In the genomic region with DNA sequence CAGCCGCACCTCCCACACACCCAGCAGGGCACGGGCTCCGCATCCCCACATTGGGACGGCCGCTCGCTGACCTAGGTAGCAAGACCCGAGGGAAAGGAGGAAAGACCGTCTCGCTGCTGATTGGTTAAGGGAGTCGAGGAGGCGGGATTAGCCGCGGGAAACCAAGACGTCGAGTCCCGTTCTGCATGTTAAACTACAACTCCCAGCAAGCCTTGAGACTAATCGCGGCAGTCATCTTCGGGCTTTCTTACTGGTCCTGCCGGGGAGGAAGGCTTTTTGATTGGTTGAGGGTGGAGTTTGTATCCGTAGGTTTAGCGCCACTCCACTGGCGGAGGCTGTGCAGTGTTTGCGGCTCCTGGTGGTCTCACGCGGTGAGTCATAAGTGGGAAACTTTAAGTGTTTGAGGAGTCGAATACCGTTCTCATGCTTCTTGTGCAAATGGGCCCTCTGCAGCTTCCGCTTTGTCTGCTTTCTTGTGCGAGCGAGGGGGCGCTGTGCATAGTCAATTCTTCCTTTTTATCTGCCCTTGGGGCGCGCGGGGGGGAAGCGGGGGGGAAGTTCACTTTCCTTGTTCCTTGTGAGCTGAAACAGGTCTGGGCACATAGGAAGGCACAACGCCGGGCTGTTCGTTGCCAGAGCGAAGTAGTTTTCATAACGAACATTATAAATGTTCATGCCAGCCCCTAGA, we compare ENCODE assay signal across 8 mouse cellular contexts. TPM values are rescaled to one million over a fixed set of nuclear protein-coding genes. Genes with fewer than 3 reads are reported as not detected.
DNase-seq lines count a peak whose midpoint lies in the region; ATAC-seq and TF ChIP-seq lines count a peak whose summit lies in the region.

A gene (minus strand): TSS at position 100 of the 688 bp plus-strand sequence.
A gene (plus strand): TSS at position 302 of the 688 bp plus-strand sequence.

- H3K4me3 ChIP-seq in G1E (ENCODE audit: low read depth, low read length): peak within 1 kb of the TSS; percentile 95
- H3K4me3 ChIP-seq in forebrain, embryonic 16.5 days (replicated peaks; ENCODE audit: low read length): peak within 1 kb of the TSS; percentile 83
- H3K4me3 ChIP-seq in layer of hippocampus, adult 2 months: peak within 1 kb of the TSS; percentile 70
- peak within 1 kb of the TSS; percentile 73 for H3K4me3 ChIP-seq in lung, embryonic 14.5 days (ENCODE audit: low read depth, low read length)
- H3K4me3 ChIP-seq in olfactory bulb, adult 2 months (ENCODE audit: insufficient read depth, low read depth, low read length): peak within 1 kb of the TSS; percentile 93
- peak within 1 kb of the TSS; percentile 71 for H3K4me3 ChIP-seq in thymus, adult 2 months (ENCODE audit: control insufficient read depth, insufficient read depth, low read length)

- H3K4me1 ChIP-seq in G1E (ENCODE audit: insufficient read depth, low read depth, low read length): peaks cover 42% of the 10 kb centered on the region
- peaks cover 12% of the 10 kb centered on the region for H3K4me1 ChIP-seq in forebrain, embryonic 16.5 days (replicated peaks; ENCODE audit: control insufficient read depth, insufficient read depth, low read length)
- H3K4me1 ChIP-seq in lung, embryonic 14.5 days (ENCODE audit: insufficient read depth): no peaks in the 10 kb centered on the region
- peaks cover 2% of the 10 kb centered on the region; the same call in 1 of the 2 replicates for H3K4me1 ChIP-seq in olfactory bulb, adult 2 months (ENCODE audit: control insufficient read depth, insufficient read depth, low read length)
- H3K4me1 ChIP-seq in thymus, adult 2 months (replicated peaks; ENCODE audit: control insufficient read depth, insufficient read depth, low read length): 0 out of 2 replicates have a peak, but pooled peaks cover 2% of the 10 kb centered on the region

- no peaks in the 10 kb centered on the region for H3K9me3 ChIP-seq in G1E (replicated peaks)
- H3K9me3 ChIP-seq in forebrain, embryonic 16.5 days (ENCODE audit: control insufficient read depth, low read length): no peaks in the 10 kb centered on the region
- no peaks in the 10 kb centered on the region for H3K9me3 ChIP-seq in lung, embryonic 14.5 days (ENCODE audit: low read depth, low read length)

- no peak for TF ChIP-seq CTCF in G1E (IDR thresholded peaks at IDR 0.05; ENCODE audit: low read depth, low read length)
- TF ChIP-seq CTCF in layer of hippocampus, adult 2 months (conservative IDR thresholded peaks at IDR 0.05): peak; percentile 62
- peak; percentile 62 for TF ChIP-seq CTCF in lung, embryonic 14.5 days (IDR thresholded peaks at IDR 0.05; ENCODE audit: low read depth)
- peak; percentile 55; the same call in 1 of the 2 replicates for TF ChIP-seq CTCF in olfactory bulb, adult 2 months (IDR thresholded peaks at IDR 0.05; ENCODE audit: insufficient read depth, low read depth, low read length)
- TF ChIP-seq CTCF in thymus, adult 2 months (IDR thresholded peaks at IDR 0.05; ENCODE audit: borderline replicate concordance, control insufficient read depth, extremely low read depth, insufficient read depth, low read length, poor library complexity): no peak; the same call in 1 of the 2 replicates

- peaks cover 31% of the 10 kb centered on the region for H3K36me3 ChIP-seq in G1E (replicated peaks)
- H3K36me3 ChIP-seq in forebrain, embryonic 16.5 days (ENCODE audit: control insufficient read depth, insufficient read depth): no peaks in the 10 kb centered on the region
- peaks cover 15% of the 10 kb centered on the region for H3K36me3 ChIP-seq in lung, embryonic 14.5 days (ENCODE audit: insufficient read depth)
- no peaks in the 10 kb centered on the region; the same call in 1 of the 2 replicates for H3K36me3 ChIP-seq in thymus, adult 2 months (ENCODE audit: control insufficient read depth, insufficient read depth, low read length)

- H3K27ac ChIP-seq in forebrain, embryonic 16.5 days (ENCODE audit: low read length): peak within 1 kb of the TSS; percentile 60
- peak within 1 kb of the TSS; percentile 93 for H3K27ac ChIP-seq in layer of hippocampus, adult 2 months
- peak within 1 kb of the TSS; percentile 86 for H3K27ac ChIP-seq in lung, embryonic 14.5 days (ENCODE audit: low read depth)
- H3K27ac ChIP-seq in olfactory bulb, adult 2 months (ENCODE audit: insufficient read depth, low read depth, low read length): peak within 1 kb of the TSS; percentile 77
- peak within 1 kb of the TSS; percentile 89 for H3K27ac ChIP-seq in thymus, adult 2 months (ENCODE audit: control insufficient read depth, insufficient read depth, low read length)

- intact Hi-C loops in heart, postnatal 36 days (cut with DNase I): loop anchor here (2.0 to 5.0 kb wide), 8 partner anchors 15 to 493 kb away; a partner anchor contains a TSS

- peak; percentile 84 for ATAC-seq in G1E (ENCODE audit: extremely low read depth, insufficient number of reproducible peaks, low FRiP score, poor library complexity, severe bottlenecking)
- ATAC-seq in forebrain, embryonic 16.5 days: peak; percentile 99
- ATAC-seq in lung, embryonic 14.5 days (ENCODE audit: insufficient read depth): peak; percentile 99

- under 1% methylated on average over 41 of the region's 41 CpGs for whole genome bisulfite sequencing in forebrain, embryonic 16.5 days
- WGBS in lung, embryonic 14.5 days: under 1% methylated on average over 41 of the region's 41 CpGs
- under 1% methylated on average over 41 of the region's 41 CpGs for WGBS in olfactory bulb, adult 2 months
- under 1% methylated on average over 41 of the region's 41 CpGs for WGBS in thymus, adult 2 months

- peak within 1 kb of the TSS; percentile 83 for H3K4me2 ChIP-seq in forebrain, embryonic 16.5 days (ENCODE audit: low read length)
- H3K4me2 ChIP-seq in lung, embryonic 14.5 days: peak within 1 kb of the TSS; percentile 83

- no peaks in the 10 kb centered on the region for H3K27me3 ChIP-seq in G1E (ENCODE audit: insufficient read depth, low read length)
- no peaks in the 10 kb centered on the region for H3K27me3 ChIP-seq in forebrain, embryonic 16.5 days (replicated peaks; ENCODE audit: control insufficient read depth, insufficient read depth, low read length)
- no peaks in the 10 kb centered on the region for H3K27me3 ChIP-seq in lung, embryonic 14.5 days (ENCODE audit: insufficient read depth, low read length)
- H3K27me3 ChIP-seq in thymus, adult 2 months (ENCODE audit: control insufficient read depth, insufficient read depth, low read length): no peaks in the 10 kb centered on the region

- peak; percentile 56; the same call in 1 of the 2 replicates for TF ChIP-seq POLR2A in olfactory bulb, adult 2 months (IDR thresholded peaks at IDR 0.05; ENCODE audit: insufficient read depth, low read depth, low read length)
- peak; percentile 75 for TF ChIP-seq POLR2A in thymus, adult 2 months (IDR thresholded peaks at IDR 0.05; ENCODE audit: control insufficient read depth, extremely low read depth, insufficient read depth, low read length, poor library complexity)

- H3K9ac ChIP-seq in forebrain, embryonic 16.5 days (replicated peaks; ENCODE audit: low read depth, low read length): peak within 1 kb of the TSS; percentile 71
- peak within 1 kb of the TSS; percentile 75 for H3K9ac ChIP-seq in lung, embryonic 14.5 days

- peak; percentile 90 for DNase-seq in G1E (ENCODE audit: low spot score)
- peak; percentile 98 to 100 for DNase-seq in cerebellum, adult 18-20 months
- peak; percentile 97 for DNase-seq in heart, postnatal 36 days
- peak; percentile 96 to 98 for DNase-seq in layer of hippocampus, adult 2 months (ENCODE audit: low spot score in 2 of 2)
- DNase-seq in lung, embryonic 14.5 days: peak; percentile 99
- DNase-seq in thymus, adult 2 months: peak; percentile 97

RNA-seq across cellular contexts. Expression of the first gene that starts in this region (rescaled TPM):
- total RNA-seq in G1E (2014; fragmentation: Nextera tagmentation) (62.1 and 65.3 TPM in 2 replicates), G1E (2017) (86.8 and 94.2 TPM in 2 replicates)
- 51.5 and 56.7 TPM in 2 replicates for polyA plus RNA-seq in G1E (2012)
- polyA plus RNA-seq in forebrain, embryonic 16.5 days (2015; fragmentation: Nextera tagmentation; extraction: Ambion mirVana): 9.4 and 12.1 TPM in 2 replicates
- total RNA-seq in heart, postnatal 36 days (2021): 10 to 100 TPM; 18.2 to 20.7 TPM
- total RNA-seq in layer of hippocampus, adult 2 months (2021): 10 to 100 TPM; 11.3 to 13.9 TPM
- polyA plus RNA-seq in lung, embryonic 14.5 days (2014; fragmentation: Nextera tagmentation; extraction: Ambion mirVana): 25.6 and 28.1 TPM in 2 replicates
- polyA plus RNA-seq in olfactory bulb, adult 2 months (2012; ENCODE audit: insufficient read depth, insufficient read length, low replicate concordance, missing spikeins): not detected in 2 replicates
- polyA plus RNA-seq in thymus, adult 2 months (2012; rRNA removed): 20.6 and 23.1 TPM in 2 replicates

RNA-seq across cellular contexts. Expression of the second gene that starts in this region (rescaled TPM):
- 53.4 and 70.4 TPM in 2 replicates for total RNA-seq in G1E (2014; fragmentation: Nextera tagmentation)
- 100 and 102 TPM in 2 replicates for total RNA-seq in G1E (2017)
- 1.9 and 2.5 TPM in 2 replicates for polyA plus RNA-seq in G1E (2012)
- polyA plus RNA-seq in forebrain, embryonic 16.5 days (2015; fragmentation: Nextera tagmentation; extraction: Ambion mirVana): 13.5 and 13.7 TPM in 2 replicates
- total RNA-seq in heart, postnatal 36 days (2021): 1 to 10 TPM; 3.3 to 3.4 TPM
- 1 to 10 TPM in 1 of 2 experiments, under 1 TPM in 1; 0.56 to 2.8 TPM for total RNA-seq in layer of hippocampus, adult 2 months (2021)
- polyA plus RNA-seq in lung, embryonic 14.5 days (2014; fragmentation: Nextera tagmentation; extraction: Ambion mirVana): 32.0 and 33.8 TPM in 2 replicates
- not detected in 2 replicates for polyA plus RNA-seq in olfactory bulb, adult 2 months (2012; ENCODE audit: insufficient read depth, insufficient read length, low replicate concordance, missing spikeins)
- polyA plus RNA-seq in thymus, adult 2 months (2012; rRNA removed): 16.1 and 16.3 TPM in 2 replicates

Comparison
In these comparisons a context has a peak if more than half of its experiments do, and no peak if none do; other contexts are left out.
1. Peak in every context shown above with its lines: DNase-seq, ATAC-seq, H3K4me3 ChIP-seq and H3K27ac ChIP-seq.
2. RNA of the second gene that starts in this region (total RNA-seq): 53.4 to 102 TPM in G1E; 3.3 to 3.4 TPM in heart, postnatal 36 days and 0.56 to 2.8 TPM in layer of hippocampus, adult 2 months; every median in the first group is over 10 times any median in the second.
3. RNA of the first gene that starts in this region (polyA plus RNA-seq): 51.5 to 56.7 TPM in G1E, 25.6 to 28.1 TPM in lung, embryonic 14.5 days, 20.6 to 23.1 TPM in thymus, adult 2 months and 9.4 to 12.1 TPM in forebrain, embryonic 16.5 days; not detected in olfactory bulb, adult 2 months; every median in the first group is over 10 times any median in the second.
4. CTCF ChIP-seq: peak in layer of hippocampus, adult 2 months (single experiment), lung, embryonic 14.5 days (single experiment) and olfactory bulb, adult 2 months (single experiment); none in G1E (single experiment) and thymus, adult 2 months (single experiment).